Mouse (Mus musculus): ENCODE results near the gene 1700019N19Rik. TPM values are rescaled to one million over a fixed set of nuclear protein-coding genes. Genes with fewer than 3 reads are reported as not detected.

The 1700019N19Rik gene
- polyA plus RNA-seq, 1 experiment from 2014 or later: not detected

GRCm38 (mm10) chr19:58781566-58781965, 12.7 kb downstream of the 1700019N19Rik start:
- Histone ChIP-seq H3K4me3 (replicated peaks; ENCODE audit: low read length) (no peak overlapping the region), H3K4me1 (replicated peaks; ENCODE audit: control insufficient read depth, insufficient read depth, low read length) (peaks cover 22% of the 10 kb centered on the region), H3K4me2 (replicated peaks) (no peak overlapping the region), H3K9ac (no peak overlapping the region), H3K9me3 (ENCODE audit: control insufficient read depth, low read length) (no peaks in the 10 kb centered on the region), H3K27ac (no peak overlapping the region), H3K36me3 (replicated peaks; ENCODE audit: control insufficient read depth, insufficient read depth) (no peaks in the 10 kb centered on the region), H3K27me3 (ENCODE audit: control insufficient read depth, insufficient read depth, low read length) (no peaks in the 10 kb centered on the region)
- DNase-seq (ENCODE audit: low spot score) (peak; percentile 36), ATAC-seq (ENCODE audit: low FRiP score) (no peak)
- WGBS: 22% methylated on average over 4 of the region's 4 CpGs

DNA sequence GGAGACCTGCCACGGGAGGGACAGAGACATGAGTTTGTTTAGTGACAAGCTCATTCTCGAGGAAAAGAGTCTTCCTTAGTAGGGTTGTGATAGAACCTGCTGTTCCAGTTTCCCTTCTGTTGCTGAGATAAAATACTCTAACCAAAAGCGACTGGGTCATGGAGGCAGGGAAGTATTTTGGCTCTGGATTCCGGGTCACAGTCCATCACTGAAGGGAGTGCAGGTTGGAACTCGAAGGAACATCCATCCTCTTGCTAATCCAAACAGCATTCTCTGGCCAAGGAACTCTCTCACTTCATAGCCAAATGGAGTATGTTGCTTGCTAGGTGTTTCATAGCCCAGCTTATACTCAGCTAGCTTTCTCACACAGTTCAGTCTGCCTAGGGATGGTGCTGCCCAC, 17.8 kb downstream of the 1700019N19Rik start:
- 82% methylated on average over 5 of the region's 5 CpGs for WGBS
- Histone ChIP-seq H3K27me3 (ENCODE audit: control insufficient read depth, insufficient read depth, low read length) (no peaks in the 10 kb centered on the region), H3K4me3 (replicated peaks; ENCODE audit: low read length) (no peak overlapping the region), H3K36me3 (replicated peaks; ENCODE audit: control insufficient read depth, insufficient read depth) (no peaks in the 10 kb centered on the region), H3K4me1 (replicated peaks; ENCODE audit: control insufficient read depth, insufficient read depth, low read length) (peaks cover 4% of the 10 kb centered on the region), H3K27ac (no peak overlapping the region), H3K9ac (no peak overlapping the region), H3K9me3 (ENCODE audit: control insufficient read depth, low read length) (no peaks in the 10 kb centered on the region), H3K4me2 (replicated peaks) (no peak overlapping the region)
- ATAC-seq (ENCODE audit: low FRiP score) (no peak), DNase-seq (ENCODE audit: low spot score) (no peak)

GRCm38 (mm10) chr19:58767329-58767728, 26.9 kb downstream of the 1700019N19Rik start:
- DNase-seq (ENCODE audit: low spot score) (no peak), ATAC-seq (ENCODE audit: low FRiP score) (no peak)
- WGBS: 18% methylated on average over 6 of the region's 6 CpGs

DNA sequence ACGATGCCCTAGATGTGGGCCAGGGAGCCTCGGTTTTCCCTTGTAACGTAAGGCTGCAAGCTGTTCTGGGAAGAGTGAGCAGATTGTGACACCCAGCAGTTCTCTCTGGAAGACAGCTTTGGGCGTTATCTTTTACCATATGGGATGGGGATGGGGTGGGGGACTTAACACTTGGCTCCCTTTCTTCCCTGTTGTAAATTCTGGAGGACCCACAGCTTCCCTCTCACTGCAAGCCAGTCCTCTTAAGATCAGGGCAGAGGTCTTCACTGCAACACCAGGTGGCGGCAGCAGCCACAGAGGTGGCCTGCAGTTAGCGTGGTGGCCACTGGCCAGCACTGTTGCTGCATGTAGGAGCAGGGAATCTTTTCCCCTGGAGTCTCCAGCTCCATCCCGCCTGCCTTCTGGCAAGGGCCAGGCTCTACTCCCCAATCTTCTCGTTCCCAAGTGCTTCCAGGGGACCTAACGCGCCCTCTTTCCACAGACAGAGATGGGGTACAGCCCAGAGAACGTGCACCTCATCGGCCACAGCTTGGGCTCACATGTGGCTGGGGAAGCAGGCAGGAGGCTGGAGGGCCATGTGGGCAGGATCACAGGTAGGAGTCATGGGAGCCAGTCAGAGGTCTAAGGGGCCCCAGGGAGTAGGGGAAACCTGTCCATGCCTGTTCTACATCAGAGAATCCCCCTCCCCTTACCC, 31.3 kb downstream of the 1700019N19Rik start:
- WGBS: 10% methylated on average over 12 of the region's 12 CpGs

More at GRCm38 (mm10) chr19:58767329-58767728, 26.9 kb downstream of the 1700019N19Rik start:
- Histone ChIP-seq H3K27ac (no peak overlapping the region), H3K36me3 (replicated peaks; ENCODE audit: control insufficient read depth, insufficient read depth) (no peaks in the 10 kb centered on the region), H3K27me3 (ENCODE audit: control insufficient read depth, insufficient read depth, low read length) (no peaks in the 10 kb centered on the region), H3K4me2 (replicated peaks) (no peak overlapping the region), H3K9me3 (ENCODE audit: control insufficient read depth, low read length) (no peaks in the 10 kb centered on the region), H3K4me3 (replicated peaks; ENCODE audit: low read length) (no peak overlapping the region), H3K9ac (no peak overlapping the region), H3K4me1 (replicated peaks; ENCODE audit: control insufficient read depth, insufficient read depth, low read length) (no peaks in the 10 kb centered on the region)

DNA sequence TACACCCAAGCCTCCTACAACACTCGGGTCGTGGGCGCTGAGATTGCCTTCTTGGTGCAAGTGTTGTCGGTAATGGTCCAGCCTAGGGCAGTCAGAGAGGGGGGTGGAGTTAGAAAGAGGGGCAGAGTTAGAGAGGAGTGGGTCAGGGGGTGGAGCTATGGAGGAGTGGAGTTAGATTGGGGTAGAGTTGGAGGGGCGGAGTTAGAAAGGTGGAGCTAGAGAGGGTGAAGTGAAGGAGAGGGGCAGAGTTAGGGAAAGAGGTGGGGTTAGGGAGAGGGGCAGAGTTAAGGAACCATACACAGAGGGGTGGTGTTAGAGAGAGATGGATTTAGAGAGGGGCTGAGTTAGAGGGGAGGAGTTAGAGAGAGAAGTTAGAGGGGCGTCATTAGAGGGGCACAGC, 31.9 kb downstream of the 1700019N19Rik start:
- ATAC-seq (ENCODE audit: low FRiP score) (peak; percentile 4; the same call in 1 of the 2 replicates), DNase-seq (ENCODE audit: low spot score) (no peak)
- Histone ChIP-seq H3K4me2 (replicated peaks) (no peak overlapping the region), H3K36me3 (replicated peaks; ENCODE audit: control insufficient read depth, insufficient read depth) (no peaks in the 10 kb centered on the region), H3K4me3 (replicated peaks; ENCODE audit: low read length) (no peak overlapping the region), H3K27ac (no peak overlapping the region), H3K9ac (no peak overlapping the region), H3K4me1 (replicated peaks; ENCODE audit: control insufficient read depth, insufficient read depth, low read length) (no peaks in the 10 kb centered on the region), H3K27me3 (ENCODE audit: control insufficient read depth, insufficient read depth, low read length) (no peaks in the 10 kb centered on the region), H3K9me3 (ENCODE audit: control insufficient read depth, low read length) (no peaks in the 10 kb centered on the region)
- WGBS: 28% methylated on average over 6 of the region's 6 CpGs

More for the DNA sequence above, 31.3 kb downstream of the 1700019N19Rik start:
- Histone ChIP-seq H3K9ac (peak overlapping the region; percentile 28; the same call in 1 of the 2 replicates), H3K4me2 (replicated peaks) (no peak overlapping the region), H3K36me3 (replicated peaks; ENCODE audit: control insufficient read depth, insufficient read depth) (no peaks in the 10 kb centered on the region), H3K4me1 (replicated peaks; ENCODE audit: control insufficient read depth, insufficient read depth, low read length) (no peaks in the 10 kb centered on the region), H3K4me3 (replicated peaks; ENCODE audit: low read length) (no peak overlapping the region), H3K9me3 (ENCODE audit: control insufficient read depth, low read length) (no peaks in the 10 kb centered on the region), H3K27ac (no peak overlapping the region), H3K27me3 (ENCODE audit: control insufficient read depth, insufficient read depth, low read length) (no peaks in the 10 kb centered on the region)
- DNase-seq (ENCODE audit: low spot score) (peak; percentile 74), ATAC-seq (ENCODE audit: low FRiP score) (peak; percentile 70; the same call in 1 of the 2 replicates)

DNA sequence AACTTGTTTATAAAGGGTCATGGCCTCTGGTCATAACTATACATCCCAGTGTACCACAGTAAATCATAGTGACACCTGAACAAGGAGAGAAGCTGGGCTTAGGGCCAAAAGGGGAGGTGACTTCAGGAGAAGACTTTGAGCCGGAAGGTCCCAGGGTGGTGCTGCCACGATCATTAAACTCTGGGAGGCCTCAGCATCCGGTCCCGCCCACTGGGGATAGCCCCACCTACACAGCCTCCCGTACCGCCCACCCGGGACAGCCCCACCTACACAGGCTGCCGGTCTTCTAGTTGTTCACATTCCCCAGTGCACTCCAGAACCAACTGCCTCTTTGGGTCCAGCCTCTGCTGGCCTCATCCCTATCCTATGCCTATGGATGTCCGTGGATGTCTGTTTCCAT, 34.8 kb downstream of the 1700019N19Rik start, which contains the start of gene Pnliprp2:
Gene Pnliprp2 (plus strand): TSS at position 297 of the 400 bp plus-strand sequence.
- 71% methylated on average over 9 of the region's 9 CpGs for WGBS
- no peak within 1 kb of the TSS for H3K9ac ChIP-seq
- H3K36me3 ChIP-seq (replicated peaks; ENCODE audit: control insufficient read depth, insufficient read depth): no peaks in the 10 kb centered on the region
- 0 out of 2 replicates have a peak, but pooled peaks cover 2% of the 10 kb centered on the region for H3K9me3 ChIP-seq (ENCODE audit: control insufficient read depth, low read length)
- DNase-seq (ENCODE audit: low spot score) (no peak), ATAC-seq (ENCODE audit: low FRiP score) (no peak)
- no peaks in the 10 kb centered on the region for H3K4me1 ChIP-seq (replicated peaks; ENCODE audit: control insufficient read depth, insufficient read depth, low read length)
- no peak within 1 kb of the TSS for H3K27ac ChIP-seq
- H3K4me2 ChIP-seq (replicated peaks): no peak within 1 kb of the TSS
- H3K4me3 ChIP-seq (replicated peaks; ENCODE audit: low read length): no peak within 1 kb of the TSS
- H3K27me3 ChIP-seq (ENCODE audit: control insufficient read depth, insufficient read depth, low read length): no peaks in the 10 kb centered on the region

- ATAC-seq (ENCODE audit: low FRiP score): no peak
- Histone ChIP-seq H3K9me3 (ENCODE audit: control insufficient read depth, low read length) (0 out of 2 replicates have a peak, but pooled peaks cover 6% of the 10 kb centered on the region), H3K4me3 (replicated peaks; ENCODE audit: low read length) (no peak overlapping the region), H3K27me3 (ENCODE audit: control insufficient read depth, insufficient read depth, low read length) (no peaks in the 10 kb centered on the region), H3K4me2 (replicated peaks) (no peak overlapping the region), H3K27ac (no peak overlapping the region), H3K4me1 (replicated peaks; ENCODE audit: control insufficient read depth, insufficient read depth, low read length) (no peaks in the 10 kb centered on the region), H3K36me3 (replicated peaks; ENCODE audit: control insufficient read depth, insufficient read depth) (no peaks in the 10 kb centered on the region), H3K9ac (no peak overlapping the region)
- no peak for DNase-seq (ENCODE audit: low spot score)
- 90% methylated on average over 4 of the region's 4 CpGs for WGBS
Observed at GRCm38 (mm10) chr19:58758871-58759270, 35.4 kb downstream of the 1700019N19Rik start.

DNA sequence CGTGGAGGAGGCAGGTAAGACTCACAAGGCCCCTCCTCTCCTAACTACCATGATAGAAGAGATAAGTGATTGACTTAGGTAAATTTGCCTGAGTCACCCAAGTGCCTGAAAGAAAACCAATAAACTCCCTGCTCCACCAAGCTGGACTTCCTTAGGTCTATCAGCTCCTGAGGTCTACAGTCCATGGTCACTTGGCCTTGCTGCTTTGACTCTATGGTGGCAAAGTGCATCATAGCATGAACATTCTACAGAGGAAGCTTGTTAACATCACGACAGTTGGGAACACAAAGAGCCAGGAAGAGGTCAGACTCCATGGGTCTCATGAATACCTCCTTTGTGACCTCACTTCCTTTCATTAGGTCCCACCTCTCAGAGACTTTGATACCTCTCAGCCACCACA, 42.8 kb downstream of the 1700019N19Rik start:
- DNase-seq (ENCODE audit: low spot score): no peak
- Histone ChIP-seq H3K27ac (no peak overlapping the region), H3K4me3 (replicated peaks; ENCODE audit: low read length) (no peak overlapping the region), H3K9me3 (ENCODE audit: control insufficient read depth, low read length) (0 out of 2 replicates have a peak, but pooled peaks cover 6% of the 10 kb centered on the region), H3K4me2 (replicated peaks) (no peak overlapping the region), H3K27me3 (ENCODE audit: control insufficient read depth, insufficient read depth, low read length) (no peaks in the 10 kb centered on the region), H3K36me3 (replicated peaks; ENCODE audit: control insufficient read depth, insufficient read depth) (no peaks in the 10 kb centered on the region), H3K9ac (no peak overlapping the region), H3K4me1 (replicated peaks; ENCODE audit: control insufficient read depth, insufficient read depth, low read length) (no peaks in the 10 kb centered on the region)
- no peak for ATAC-seq (ENCODE audit: low FRiP score)
- WGBS: 67% methylated on average over 2 of the region's 2 CpGs

DNA sequence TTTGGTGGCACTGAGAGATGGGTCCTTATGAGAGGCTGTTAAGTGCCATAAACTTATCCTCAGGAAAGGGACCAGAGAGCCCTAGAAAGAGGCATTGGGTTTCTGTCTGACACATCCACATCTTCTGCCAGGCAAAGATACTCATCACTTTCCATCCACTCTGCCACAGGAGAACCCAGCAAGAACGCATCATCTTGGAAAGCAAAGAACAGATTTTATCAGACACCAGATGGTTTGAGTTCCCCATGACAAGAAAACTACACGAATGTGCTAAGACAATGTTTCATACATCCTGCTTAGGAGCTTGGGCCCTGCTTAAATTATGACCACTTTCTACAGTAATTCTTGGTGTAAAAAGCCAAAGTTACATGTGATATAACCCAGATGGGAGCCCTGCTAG, 43.4 kb downstream of the 1700019N19Rik start:
- 0 out of 2 replicates have a peak, but pooled peaks cover 6% of the 10 kb centered on the region for H3K9me3 ChIP-seq (ENCODE audit: control insufficient read depth, low read length)
- no peaks in the 10 kb centered on the region for H3K4me1 ChIP-seq (replicated peaks; ENCODE audit: control insufficient read depth, insufficient read depth, low read length)
- no peaks in the 10 kb centered on the region for H3K27me3 ChIP-seq (ENCODE audit: control insufficient read depth, insufficient read depth, low read length)
- no peak overlapping the region for H3K27ac ChIP-seq
- H3K4me3 ChIP-seq (replicated peaks; ENCODE audit: low read length): no peak overlapping the region
- no peak for DNase-seq (ENCODE audit: low spot score)
- WGBS: 87% methylated on average over 2 of the region's 2 CpGs
- no peaks in the 10 kb centered on the region for H3K36me3 ChIP-seq (replicated peaks; ENCODE audit: control insufficient read depth, insufficient read depth)
- no peak for ATAC-seq (ENCODE audit: low FRiP score)
- H3K9ac ChIP-seq: no peak overlapping the region
- no peak overlapping the region for H3K4me2 ChIP-seq (replicated peaks)
